Comparison of ENCODE assay signal across 22 mouse cellular contexts in the genomic region with DNA sequence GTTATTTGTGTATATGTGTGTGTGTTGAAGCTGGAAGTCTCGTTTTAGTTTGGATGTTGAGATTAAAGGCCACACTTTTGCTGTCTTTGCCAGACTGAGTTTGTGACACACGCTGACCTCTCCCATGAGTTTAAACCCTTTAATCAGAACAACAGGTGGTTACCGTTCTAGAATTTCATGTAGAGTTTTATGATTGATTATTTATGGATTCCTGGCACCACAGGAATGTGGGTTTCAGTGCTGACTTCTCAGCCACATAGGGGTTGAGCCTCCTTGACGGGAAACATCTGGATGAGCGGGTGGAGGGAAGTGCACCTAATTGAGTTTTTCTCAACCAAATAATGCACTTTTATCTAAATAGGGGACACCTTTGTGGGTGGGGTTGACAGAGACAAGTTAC. TPM values are rescaled to one million over a fixed set of nuclear protein-coding genes. Genes with fewer than 3 reads are reported as not detected.
DNase-seq lines count a peak whose midpoint lies in the region; ATAC-seq lines count a peak whose summit lies in the region.
"Had no signal": no experiment of that assay in that cellular context is flagged by ENCODE, and none has a peak within 500 bp of the region (broad histone marks: within the 10 kb centered on the region; RNA-seq: fewer than 3 reads in every experiment).

No protein-coding gene starts in this region.

- peak; percentile 56 for DNase-seq in embryonic facial prominence, embryonic 11.5 days (ENCODE audit: low spot score)
- no peak for DNase-seq in embryonic facial prominence, embryonic 10.5 days (ENCODE audit: low spot score)
- peak; percentile 63 for DNase-seq in embryonic facial prominence, embryonic 14.5 days (ENCODE audit: low spot score)
- no peak for DNase-seq in cerebellum, adult 18-20 months
- DNase-seq: adrenal gland, adult 2 months; adrenal gland, postnatal 36 days; cerebellum, adult 9-10 months; cerebellum, postnatal 25 days; gastrocnemius, postnatal 36 days; heart, postnatal 14 days; kidney, adult 8-10 months had no signal

- 31% methylated on average over 5 of the region's 5 CpGs for WGBS in embryonic facial prominence, embryonic 11.5 days
- 46% methylated on average over 5 of the region's 5 CpGs for WGBS in embryonic facial prominence, embryonic 10.5 days
- WGBS in embryonic facial prominence, embryonic 12.5 days = 28% methylated on average over 5 of the region's 5 CpGs
- 30% methylated on average over 5 of the region's 5 CpGs for WGBS in embryonic facial prominence, embryonic 14.5 days
- 16% methylated on average over 5 of the region's 5 CpGs for WGBS in limb, embryonic 13.5 days
- 84% methylated on average over 5 of the region's 5 CpGs for WGBS in forebrain, embryonic 16.5 days

- no peaks in the 10 kb centered on the region for H3K27me3 ChIP-seq in embryonic facial prominence, embryonic 11.5 days (ENCODE audit: control insufficient read depth, insufficient read depth, low read length)
- no peaks in the 10 kb centered on the region for H3K27me3 ChIP-seq in embryonic facial prominence, embryonic 10.5 days (replicated peaks; ENCODE audit: low read depth, poor library complexity, severe bottlenecking)
- H3K27me3 ChIP-seq in embryonic facial prominence, embryonic 12.5 days = no peaks in the 10 kb centered on the region
- no peaks in the 10 kb centered on the region for H3K27me3 ChIP-seq in embryonic facial prominence, embryonic 14.5 days (replicated peaks; ENCODE audit: control insufficient read depth, insufficient read depth, low read length)
- no peaks in the 10 kb centered on the region for H3K27me3 ChIP-seq in limb, embryonic 13.5 days
- H3K27me3 ChIP-seq in forebrain, embryonic 16.5 days (replicated peaks; ENCODE audit: control insufficient read depth, insufficient read depth, low read length) = no peaks in the 10 kb centered on the region
- H3K27me3 ChIP-seq: CH12.LX; forebrain, embryonic 13.5 days; heart, embryonic 15.5 days had no signal

- H3K9me3 ChIP-seq in embryonic facial prominence, embryonic 11.5 days (replicated peaks; ENCODE audit: control insufficient read depth, low read length) = no peaks in the 10 kb centered on the region
- peaks cover 5% of the 10 kb centered on the region; the same call in 1 of the 2 replicates for H3K9me3 ChIP-seq in embryonic facial prominence, embryonic 10.5 days
- peaks cover 5% of the 10 kb centered on the region; the same call in 1 of the 2 replicates for H3K9me3 ChIP-seq in embryonic facial prominence, embryonic 12.5 days
- peaks cover 9% of the 10 kb centered on the region for H3K9me3 ChIP-seq in embryonic facial prominence, embryonic 14.5 days (ENCODE audit: control insufficient read depth, low read length)
- peaks cover 9% of the 10 kb centered on the region; the same call in 1 of the 2 replicates for H3K9me3 ChIP-seq in limb, embryonic 13.5 days
- peaks cover 3% of the 10 kb centered on the region; the same call in 1 of the 2 replicates for H3K9me3 ChIP-seq in forebrain, embryonic 16.5 days (ENCODE audit: control insufficient read depth, low read length)
- H3K9me3 ChIP-seq: forebrain, embryonic 13.5 days; heart, embryonic 15.5 days had no signal

- no peaks in the 10 kb centered on the region for H3K36me3 ChIP-seq in embryonic facial prominence, embryonic 11.5 days (replicated peaks; ENCODE audit: control insufficient read depth, insufficient read depth, low read depth, low read length)
- no peaks in the 10 kb centered on the region for H3K36me3 ChIP-seq in embryonic facial prominence, embryonic 10.5 days (replicated peaks)
- H3K36me3 ChIP-seq in embryonic facial prominence, embryonic 12.5 days = 0 out of 2 replicates have a peak, but pooled peaks cover 3% of the 10 kb centered on the region
- no peaks in the 10 kb centered on the region for H3K36me3 ChIP-seq in embryonic facial prominence, embryonic 14.5 days (ENCODE audit: control insufficient read depth, insufficient read depth, low read length)
- no peaks in the 10 kb centered on the region for H3K36me3 ChIP-seq in limb, embryonic 13.5 days
- H3K36me3 ChIP-seq in forebrain, embryonic 16.5 days (ENCODE audit: control insufficient read depth, insufficient read depth) = no peaks in the 10 kb centered on the region
- H3K36me3 ChIP-seq: heart, embryonic 15.5 days had no signal

- H3K27ac ChIP-seq in embryonic facial prominence, embryonic 11.5 days (replicated peaks; ENCODE audit: low read depth, low read length) = no peak overlapping the region
- no peak overlapping the region for H3K27ac ChIP-seq in embryonic facial prominence, embryonic 10.5 days (replicated peaks)
- peak overlapping the region; percentile 67; the same call in 1 of the 2 replicates for H3K27ac ChIP-seq in embryonic facial prominence, embryonic 12.5 days
- H3K27ac ChIP-seq in embryonic facial prominence, embryonic 14.5 days (replicated peaks; ENCODE audit: low read depth, low read length) = 0 out of 2 replicates have a peak overlapping the region, but pooled peaks have one; percentile 22
- no peak overlapping the region for H3K27ac ChIP-seq in limb, embryonic 13.5 days
- no peak overlapping the region for H3K27ac ChIP-seq in forebrain, embryonic 16.5 days (ENCODE audit: low read length)
- H3K27ac ChIP-seq: forebrain, embryonic 13.5 days; heart, embryonic 15.5 days; hindbrain, embryonic 14.5 days had no signal

- no peaks in the 10 kb centered on the region for H3K4me1 ChIP-seq in embryonic facial prominence, embryonic 11.5 days (ENCODE audit: control insufficient read depth, insufficient read depth, low read length)
- peaks cover 6% of the 10 kb centered on the region; the same call in 1 of the 2 replicates for H3K4me1 ChIP-seq in embryonic facial prominence, embryonic 10.5 days
- peaks cover 5% of the 10 kb centered on the region for H3K4me1 ChIP-seq in embryonic facial prominence, embryonic 12.5 days
- H3K4me1 ChIP-seq in embryonic facial prominence, embryonic 14.5 days (ENCODE audit: control insufficient read depth, insufficient read depth, low read length) = peaks cover 5% of the 10 kb centered on the region; the same call in 1 of the 2 replicates
- H3K4me1 ChIP-seq in limb, embryonic 13.5 days = peaks cover 5% of the 10 kb centered on the region
- no peaks in the 10 kb centered on the region for H3K4me1 ChIP-seq in forebrain, embryonic 16.5 days (replicated peaks; ENCODE audit: control insufficient read depth, insufficient read depth, low read length)
- H3K4me1 ChIP-seq: forebrain, embryonic 13.5 days; heart, embryonic 15.5 days had no signal

- no peak overlapping the region for H3K4me2 ChIP-seq in embryonic facial prominence, embryonic 11.5 days (ENCODE audit: low read depth, low read length)
- H3K4me2 ChIP-seq in embryonic facial prominence, embryonic 12.5 days (replicated peaks) = no peak overlapping the region; the same call in 1 of the 2 replicates
- H3K4me2 ChIP-seq in embryonic facial prominence, embryonic 14.5 days (ENCODE audit: low read depth, low read length) = no peak overlapping the region
- no peak overlapping the region for H3K4me2 ChIP-seq in limb, embryonic 13.5 days (replicated peaks)
- no peak overlapping the region for H3K4me2 ChIP-seq in forebrain, embryonic 16.5 days (ENCODE audit: low read length)
- H3K4me2 ChIP-seq: forebrain, embryonic 13.5 days; heart, embryonic 11.5 days; heart, embryonic 15.5 days; hindbrain, embryonic 14.5 days had no signal

- no peak overlapping the region for H3K9ac ChIP-seq in embryonic facial prominence, embryonic 11.5 days (replicated peaks; ENCODE audit: low read length)
- no peak overlapping the region for H3K9ac ChIP-seq in embryonic facial prominence, embryonic 12.5 days
- H3K9ac ChIP-seq in embryonic facial prominence, embryonic 14.5 days (ENCODE audit: low read depth, low read length) = no peak overlapping the region
- no peak overlapping the region for H3K9ac ChIP-seq in limb, embryonic 13.5 days
- no peak overlapping the region for H3K9ac ChIP-seq in forebrain, embryonic 16.5 days (replicated peaks; ENCODE audit: low read depth, low read length)
- H3K9ac ChIP-seq: forebrain, embryonic 13.5 days; heart, embryonic 15.5 days; hindbrain, embryonic 14.5 days had no signal

- no peak; the same call in 1 of the 2 replicates for ATAC-seq in embryonic facial prominence, embryonic 11.5 days (replicated peaks; ENCODE audit: insufficient number of reproducible peaks, low FRiP score, low TSS enrichment, low read depth)
- no peak for ATAC-seq in embryonic facial prominence, embryonic 12.5 days (ENCODE audit: insufficient number of reproducible peaks, insufficient read depth, low FRiP score, low TSS enrichment)
- ATAC-seq in embryonic facial prominence, embryonic 14.5 days (ENCODE audit: low read depth) = no peak
- ATAC-seq in limb, embryonic 13.5 days (ENCODE audit: low FRiP score, low read depth) = peak; percentile 66
- no peak for ATAC-seq in forebrain, embryonic 16.5 days
- ATAC-seq: activated CD4-positive, CD25-positive, alpha-beta regulatory T cell, adult 4 months; forebrain, embryonic 13.5 days; intestine, embryonic 16.5 days; Patski had no signal

- no peak overlapping the region for H3K4me3 ChIP-seq in embryonic facial prominence, embryonic 11.5 days (ENCODE audit: low read depth, low read length)
- no peak overlapping the region for H3K4me3 ChIP-seq in embryonic facial prominence, embryonic 10.5 days
- no peak overlapping the region for H3K4me3 ChIP-seq in embryonic facial prominence, embryonic 12.5 days
- H3K4me3 ChIP-seq in embryonic facial prominence, embryonic 14.5 days (ENCODE audit: low read depth, low read length) = no peak overlapping the region
- no peak overlapping the region for H3K4me3 ChIP-seq in limb, embryonic 13.5 days
- no peak overlapping the region for H3K4me3 ChIP-seq in forebrain, embryonic 16.5 days (replicated peaks; ENCODE audit: low read length)
- H3K4me3 ChIP-seq: forebrain, embryonic 13.5 days; heart, embryonic 15.5 days had no signal

RNA-seq across cellular contexts. Expression of gene Vwa3b, which starts 19.1 kb away (rescaled TPM):
- 0.50 and 1.7 TPM in 2 replicates for polyA plus RNA-seq in embryonic facial prominence, embryonic 11.5 days (2014; fragmentation: Nextera tagmentation; extraction: Ambion mirVana)
- polyA plus RNA-seq in embryonic facial prominence, embryonic 10.5 days (2016; fragmentation: Nextera tagmentation; extraction: Ambion mirVana) = 0.42 and 0.48 TPM in 2 replicates
- 0.59 and 1.8 TPM in 2 replicates for polyA plus RNA-seq in embryonic facial prominence, embryonic 12.5 days (2016; fragmentation: Nextera tagmentation; extraction: Ambion mirVana)
- 2.0 and 2.3 TPM in 2 replicates for polyA plus RNA-seq in embryonic facial prominence, embryonic 14.5 days (2014; fragmentation: Nextera tagmentation; extraction: Ambion mirVana)
- polyA plus RNA-seq in limb, embryonic 13.5 days (2015; fragmentation: Nextera tagmentation; extraction: Ambion mirVana) = 0.92 and 1.9 TPM in 2 replicates
- polyA plus RNA-seq in forebrain, embryonic 16.5 days (2015; fragmentation: Nextera tagmentation; extraction: Ambion mirVana) = 0.89 and 1.9 TPM in 2 replicates
- polyA plus RNA-seq: adrenal gland, adult 2 months; heart, embryonic 11.5 days; Patski had no signal

Comparison
In these comparisons a context has a peak if more than half of its experiments do, and no peak if none do; other contexts are left out.
1. DNase-seq: peak in embryonic facial prominence, embryonic 11.5 days (single experiment) and embryonic facial prominence, embryonic 14.5 days (single experiment); none in embryonic facial prominence, embryonic 10.5 days (single experiment) and cerebellum, adult 18-20 months (0 of 2).
2. H3K27ac ChIP-seq: peak in embryonic facial prominence, embryonic 12.5 days (single experiment) and embryonic facial prominence, embryonic 14.5 days (single experiment); none in embryonic facial prominence, embryonic 11.5 days (single experiment), embryonic facial prominence, embryonic 10.5 days (single experiment), limb, embryonic 13.5 days (single experiment) and forebrain, embryonic 16.5 days (single experiment).